Mouse (Mus musculus): ENCODE data around the gene Mcf2l. TPM values are rescaled to one million over a fixed set of nuclear protein-coding genes. Genes with fewer than 3 reads are reported as not detected.

Mcf2l gene
- total RNA-seq, 1 experiment, result 16.0 TPM

GRCm38 (mm10) chr8:13060441-13061150 lies 187.0 kb downstream of the Mcf2l start, which contains the start of gene Proz:
Gene Proz (plus strand): TSS chr8:13060914.
- Histone ChIP-seq H3K4me3 (ENCODE audit: insufficient read depth in 1 of 2, low read depth in 1 of 2, low read length in 2 of 2, poor library complexity in 1 of 2, severe bottlenecking in 1 of 2) (no peak within 1 kb of the TSS; a peak in 1 of 4 replicates), H3K27ac (ENCODE audit: insufficient read depth, low read depth, low read length, poor library complexity, severe bottlenecking) (no peak within 1 kb of the TSS), H3K9me3 (ENCODE audit: control insufficient read depth, insufficient read depth, low read depth, low read length) (no peaks in the 10 kb centered on the region), H3K9ac (ENCODE audit: insufficient read depth, low read depth, low read length, poor library complexity, severe bottlenecking) (no peak within 1 kb of the TSS), H3K36me3 (ENCODE audit: control insufficient read depth, insufficient read depth, low read length, poor library complexity, severe bottlenecking) (no peaks in the 10 kb centered on the region), H3K4me1 (ENCODE audit: control insufficient read depth in 2 of 2, insufficient read depth in 2 of 2, low read length in 2 of 2, poor library complexity in 1 of 2) (no peaks in the 10 kb centered on the region)
- in situ Hi-C loops (cut with MboI; ENCODE audit: low sequenced_read_pairs in 2 of 2, unreplicated experiment in 2 of 2), result no loop called here
- no peak for DNase-seq (ENCODE audit: low read depth, low spot score)
- TF ChIP-seq CHD2 (IDR thresholded peaks at IDR 0.05; ENCODE audit: low read depth, low read length) (no peak), ZC3H11A (IDR thresholded peaks at IDR 0.05; ENCODE audit: borderline replicate concordance, low read depth, low read length) (no peak), ZNF384 (IDR thresholded peaks at IDR 0.05; ENCODE audit: low read depth, low read length) (no peak), MAFK (IDR thresholded peaks at IDR 0.05; ENCODE audit: insufficient read depth, low read depth, low read length) (no peak), HCFC1 (IDR thresholded peaks at IDR 0.05; ENCODE audit: borderline replicate concordance, insufficient read depth, low read length) (no peak)

GRCm38 (mm10) chr8:13063112-13063511 lies 189.5 kb downstream of the Mcf2l start:
- no peak overlapping the region for H3K9ac ChIP-seq (ENCODE audit: insufficient read depth, low read depth, low read length, poor library complexity, severe bottlenecking)
- TF ChIP-seq ZC3H11A (IDR thresholded peaks at IDR 0.05; ENCODE audit: borderline replicate concordance, low read depth, low read length) (no peak), ZNF384 (IDR thresholded peaks at IDR 0.05; ENCODE audit: low read depth, low read length) (no peak), MAFK (IDR thresholded peaks at IDR 0.05; ENCODE audit: insufficient read depth, low read depth, low read length) (no peak), HCFC1 (IDR thresholded peaks at IDR 0.05; ENCODE audit: borderline replicate concordance, insufficient read depth, low read length) (no peak), CHD2 (IDR thresholded peaks at IDR 0.05; ENCODE audit: low read depth, low read length) (no peak)
- in situ Hi-C loops (cut with MboI; ENCODE audit: low sequenced_read_pairs in 2 of 2, unreplicated experiment in 2 of 2), result no loop called here
- H3K27ac ChIP-seq (ENCODE audit: insufficient read depth, low read depth, low read length, poor library complexity, severe bottlenecking), result no peak overlapping the region
- no peaks in the 10 kb centered on the region for H3K4me1 ChIP-seq (ENCODE audit: control insufficient read depth in 2 of 2, insufficient read depth in 2 of 2, low read length in 2 of 2, poor library complexity in 1 of 2)
- no peak overlapping the region for H3K4me3 ChIP-seq (ENCODE audit: insufficient read depth in 1 of 2, low read depth in 1 of 2, low read length in 2 of 2, poor library complexity in 1 of 2, severe bottlenecking in 1 of 2)
- no peaks in the 10 kb centered on the region for H3K9me3 ChIP-seq (ENCODE audit: control insufficient read depth, insufficient read depth, low read depth, low read length)
- DNase-seq (ENCODE audit: low read depth, low spot score), result no peak
- H3K36me3 ChIP-seq (ENCODE audit: control insufficient read depth, insufficient read depth, low read length, poor library complexity, severe bottlenecking), result no peaks in the 10 kb centered on the region

Other genes with a start within 250 kb of the Mcf2l start
- gene Tubgcp3, start 201.6 kb upstream of the Mcf2l start, total RNA-seq (2012; rRNA removed), result 24.5 and 26.3 TPM in 2 replicates
- 65.9 and 113 TPM in 2 replicates for gene Atp11a, start 116.8 kb upstream of the Mcf2l start, total RNA-seq (2012; rRNA removed)
- gene F7, start 152.2 kb downstream of the Mcf2l start, total RNA-seq (2012; rRNA removed), result 0.09 and 0.16 TPM in 2 replicates
- not detected in 2 replicates for gene F10, start 163.5 kb downstream of the Mcf2l start, total RNA-seq (2012; rRNA removed)
- gene Proz, start 187.1 kb downstream of the Mcf2l start, total RNA-seq (2012; rRNA removed), result 0.21 and 0.22 TPM in 2 replicates
- 35.2 and 42.5 TPM in 2 replicates for gene Pcid2, start 231.7 kb downstream of the Mcf2l start, total RNA-seq (2012; rRNA removed)
- gene Cul4a, start 231.8 kb downstream of the Mcf2l start, total RNA-seq (2012; rRNA removed), result 35.7 and 42.7 TPM in 2 replicates